Mouse (Mus musculus) cerebellum, adult (tissue): ENCODE data around the gene Fbln2.
A peak's percentile ranks its signal among the peaks of the same experiment; 100 is the strongest.

Experiments used
- ATAC-seq: cut with Nextera tagmentation; 2 replicates; pipeline ENCODE4 v1.9.2; 2017; ENCODE audit warnings: mild to moderate bottlenecking, moderate library complexity, mixed read lengths; ENCODE audit not compliant: insufficient number of reproducible peaks, low FRiP score, low TSS enrichment

Gene Fbln2

GRCm38 (mm10) chr6:91224939-91225338 is 12.7 kb downstream of the Fbln2 start:
- no peak for ATAC-seq

GRCm38 (mm10) chr6:91225346-91225745 is 13.1 kb downstream of the Fbln2 start:
- ATAC-seq, result no peak

GRCm38 (mm10) chr6:91226058-91226457 is 13.8 kb downstream of the Fbln2 start:
- ATAC-seq, result no peak

- no peak for ATAC-seq
Measured at GRCm38 (mm10) chr6:91228980-91229379, 16.7 kb downstream of the Fbln2 start.

GRCm38 (mm10) chr6:91231000-91231399 is 18.7 kb downstream of the Fbln2 start:
- ATAC-seq, result no peak

GRCm38 (mm10) chr6:91231523-91231922 is 19.3 kb downstream of the Fbln2 start:
- no peak for ATAC-seq

- ATAC-seq, result peak; percentile 45
Measured at GRCm38 (mm10) chr6:91233011-91233410, 20.8 kb downstream of the Fbln2 start.

GRCm38 (mm10) chr6:91233424-91234015 is 21.3 kb downstream of the Fbln2 start:
- ATAC-seq, result peak; percentile 23; the same call in 1 of the 2 replicates

GRCm38 (mm10) chr6:91236006-91236405 is 23.8 kb downstream of the Fbln2 start:
- no peak for ATAC-seq

GRCm38 (mm10) chr6:91236429-91236828 is 24.2 kb downstream of the Fbln2 start:
- ATAC-seq, result no peak

- ATAC-seq, result no peak
Measured at GRCm38 (mm10) chr6:91237273-91237672, 25.0 kb downstream of the Fbln2 start.

- ATAC-seq, result 0 out of 2 replicates have a peak, but pooled peaks have one; percentile 14
Measured at GRCm38 (mm10) chr6:91240537-91240936, 28.3 kb downstream of the Fbln2 start.

GRCm38 (mm10) chr6:91240964-91241363 is 28.7 kb downstream of the Fbln2 start:
- ATAC-seq, result peak; percentile 74

GRCm38 (mm10) chr6:91243395-91243794 is 31.1 kb downstream of the Fbln2 start:
- no peak for ATAC-seq

GRCm38 (mm10) chr6:91244331-91244730 is 32.1 kb downstream of the Fbln2 start:
- ATAC-seq, result no peak

- no peak for ATAC-seq
Measured at GRCm38 (mm10) chr6:91245331-91245730, 33.1 kb downstream of the Fbln2 start.

GRCm38 (mm10) chr6:91247343-91247742 is 35.1 kb downstream of the Fbln2 start:
- ATAC-seq, result no peak

GRCm38 (mm10) chr6:91248627-91249026 is 36.4 kb downstream of the Fbln2 start:
- no peak for ATAC-seq

- no peak for ATAC-seq
Measured at GRCm38 (mm10) chr6:91249797-91250196, 37.5 kb downstream of the Fbln2 start.

- ATAC-seq, result no peak
Measured at GRCm38 (mm10) chr6:91259440-91260120, 47.3 kb downstream of the Fbln2 start.

- no peak for ATAC-seq
Measured at GRCm38 (mm10) chr6:91260347-91260986, 48.2 kb downstream of the Fbln2 start.

- no peak for ATAC-seq
Measured at GRCm38 (mm10) chr6:91260987-91261367, 48.7 kb downstream of the Fbln2 start.
